Mouse (Mus musculus): ENCODE results near the gene Wdr25. TPM values are rescaled to one million over a fixed set of nuclear protein-coding genes. Genes with fewer than 3 reads are reported as not detected.

The Wdr25 gene
- polyA plus RNA-seq, 1 experiment, result 3.5 TPM

DNA sequence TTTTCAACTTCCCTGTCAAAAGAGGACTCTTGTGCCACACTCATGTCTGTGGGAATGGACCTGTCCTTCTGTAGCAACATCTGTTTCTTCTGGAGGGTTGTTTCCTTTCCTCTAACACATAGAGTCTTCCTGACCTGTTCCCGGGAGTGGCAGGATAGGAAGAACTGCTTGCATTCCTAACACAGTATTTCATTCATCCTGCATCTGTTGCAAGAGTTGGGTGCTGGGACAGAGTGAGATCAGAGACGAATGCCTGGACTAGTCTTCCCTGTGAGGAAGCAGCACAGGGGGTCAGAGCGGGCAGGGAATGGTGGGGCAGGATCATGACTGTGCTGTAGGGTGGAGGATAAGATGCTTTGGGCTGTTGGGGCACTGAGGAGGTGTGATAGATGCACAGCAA, 20.8 kb downstream of the Wdr25 start:
- Histone ChIP-seq H3K4me3 (replicated peaks; ENCODE audit: control insufficient read depth, low read depth, low read length) (no peak overlapping the region), H3K4me1 (ENCODE audit: control insufficient read depth, insufficient read depth, low read length) (peaks cover 11% of the 10 kb centered on the region), H3K27ac (ENCODE audit: control insufficient read depth, insufficient read depth, low read depth, low read length, poor library complexity) (no peak overlapping the region)
- TF ChIP-seq CTCF (IDR thresholded peaks at IDR 0.05; ENCODE audit: control insufficient read depth, insufficient read depth, low read length) (no peak), POLR2A (IDR thresholded peaks at IDR 0.05; ENCODE audit: borderline replicate concordance, control insufficient read depth, low read depth, low read length) (no peak)
- WGBS, result 45% methylated on average over 3 of the region's 3 CpGs

DNA sequence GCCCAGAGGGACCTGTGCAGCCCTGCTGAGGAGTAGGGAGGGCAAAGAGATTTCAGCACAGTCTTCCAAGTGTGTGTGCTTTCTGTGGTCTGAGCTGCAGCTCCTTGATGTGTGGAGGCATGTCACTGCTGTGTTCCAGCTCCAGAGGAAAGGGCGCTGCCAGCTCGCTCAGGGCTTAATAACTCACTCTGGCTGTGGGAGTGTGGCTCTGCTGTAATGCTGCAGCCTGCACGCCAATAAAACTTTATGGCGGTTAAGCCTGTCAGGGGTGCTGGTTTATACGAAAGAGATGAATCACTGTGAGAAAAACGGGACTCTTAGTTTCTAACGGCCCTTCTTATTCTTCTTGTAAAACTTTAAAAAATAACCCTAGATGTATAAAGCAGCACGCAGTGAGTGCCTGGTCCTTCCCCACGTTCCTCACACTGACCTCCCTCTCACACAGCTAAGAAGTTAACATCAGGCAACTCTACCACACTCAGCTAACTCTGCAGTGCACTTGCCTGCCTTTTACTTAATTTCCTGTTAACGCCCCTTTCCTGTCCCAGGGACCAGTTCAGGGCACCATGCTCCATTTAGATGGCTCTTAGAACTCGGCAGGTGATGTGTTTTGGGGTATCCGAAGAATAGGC, 21.4 kb downstream of the Wdr25 start:
- TF ChIP-seq POLR2A (IDR thresholded peaks at IDR 0.05; ENCODE audit: borderline replicate concordance, control insufficient read depth, low read depth, low read length) (no peak), CTCF (IDR thresholded peaks at IDR 0.05; ENCODE audit: control insufficient read depth, insufficient read depth, low read length) (no peak)
- 19% methylated on average over 12 of the region's 12 CpGs for WGBS
- Histone ChIP-seq H3K27ac (ENCODE audit: control insufficient read depth, insufficient read depth, low read depth, low read length, poor library complexity) (no peak overlapping the region), H3K4me3 (replicated peaks; ENCODE audit: control insufficient read depth, low read depth, low read length) (no peak overlapping the region), H3K4me1 (ENCODE audit: control insufficient read depth, insufficient read depth, low read length) (peaks cover 11% of the 10 kb centered on the region)

DNA sequence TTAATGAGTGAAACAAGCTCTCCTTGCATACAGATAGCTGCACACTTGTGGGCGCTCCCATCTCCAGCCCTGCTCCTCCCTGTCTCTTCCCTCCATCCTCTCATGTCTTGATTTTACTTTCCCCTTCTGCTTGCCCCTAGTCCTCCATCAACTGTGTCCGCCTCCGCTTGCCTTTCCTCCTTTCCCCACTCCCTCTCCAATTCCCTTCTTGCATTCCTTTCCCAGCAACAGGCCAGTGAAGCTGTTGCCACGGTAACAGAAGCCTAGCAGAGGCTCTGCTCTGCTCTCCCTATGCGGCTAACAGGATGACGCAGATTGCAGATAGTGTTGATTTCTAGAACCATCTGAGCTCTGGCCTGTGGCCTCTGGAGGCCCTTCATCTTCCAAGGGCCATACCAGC, 22.5 kb downstream of the Wdr25 start:
- 83% methylated on average over 6 of the region's 6 CpGs for WGBS
- TF ChIP-seq POLR2A (IDR thresholded peaks at IDR 0.05; ENCODE audit: borderline replicate concordance, control insufficient read depth, low read depth, low read length) (no peak), CTCF (IDR thresholded peaks at IDR 0.05; ENCODE audit: control insufficient read depth, insufficient read depth, low read length) (no peak)
- no peak overlapping the region for H3K27ac ChIP-seq (ENCODE audit: control insufficient read depth, insufficient read depth, low read depth, low read length, poor library complexity)
- peaks cover 11% of the 10 kb centered on the region for H3K4me1 ChIP-seq (ENCODE audit: control insufficient read depth, insufficient read depth, low read length)
- no peak overlapping the region for H3K4me3 ChIP-seq (replicated peaks; ENCODE audit: control insufficient read depth, low read depth, low read length)

DNA sequence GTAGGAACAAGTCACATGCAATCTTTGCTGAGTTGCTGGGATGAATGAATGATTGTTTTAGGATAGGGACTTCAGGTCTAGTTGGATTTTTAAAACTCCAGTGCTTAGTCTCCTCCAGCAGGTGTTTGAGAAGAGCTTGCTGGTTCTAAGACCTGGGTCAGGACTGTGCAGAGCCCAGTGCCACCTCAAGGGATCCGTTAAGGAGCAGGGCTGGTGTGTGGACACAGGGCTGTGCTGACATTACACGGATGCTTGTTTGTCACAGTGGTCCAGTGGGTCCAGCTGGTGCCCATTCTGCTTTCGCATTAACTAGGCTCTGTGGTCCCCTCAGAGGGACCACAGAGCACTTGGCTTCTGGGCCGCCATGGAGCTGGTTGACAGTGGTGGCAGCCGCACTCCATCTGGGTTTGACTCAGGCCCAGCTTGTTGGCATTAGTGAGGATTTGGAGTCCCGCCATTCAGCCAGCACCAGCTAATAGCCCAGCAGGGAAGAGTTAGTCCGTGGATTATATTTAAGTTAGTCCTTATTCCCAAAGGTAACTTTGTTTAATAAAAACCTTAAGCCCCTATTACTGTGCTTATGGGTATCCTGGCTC, 23.1 kb downstream of the Wdr25 start:
- Histone ChIP-seq H3K27ac (ENCODE audit: control insufficient read depth, insufficient read depth, low read depth, low read length, poor library complexity) (no peak overlapping the region), H3K4me3 (replicated peaks; ENCODE audit: control insufficient read depth, low read depth, low read length) (no peak overlapping the region), H3K4me1 (ENCODE audit: control insufficient read depth, insufficient read depth, low read length) (peaks cover 11% of the 10 kb centered on the region)
- WGBS, result 88% methylated on average over 7 of the region's 7 CpGs
- TF ChIP-seq POLR2A (IDR thresholded peaks at IDR 0.05; ENCODE audit: borderline replicate concordance, control insufficient read depth, low read depth, low read length) (no peak), CTCF (IDR thresholded peaks at IDR 0.05; ENCODE audit: control insufficient read depth, insufficient read depth, low read length) (no peak)

DNA sequence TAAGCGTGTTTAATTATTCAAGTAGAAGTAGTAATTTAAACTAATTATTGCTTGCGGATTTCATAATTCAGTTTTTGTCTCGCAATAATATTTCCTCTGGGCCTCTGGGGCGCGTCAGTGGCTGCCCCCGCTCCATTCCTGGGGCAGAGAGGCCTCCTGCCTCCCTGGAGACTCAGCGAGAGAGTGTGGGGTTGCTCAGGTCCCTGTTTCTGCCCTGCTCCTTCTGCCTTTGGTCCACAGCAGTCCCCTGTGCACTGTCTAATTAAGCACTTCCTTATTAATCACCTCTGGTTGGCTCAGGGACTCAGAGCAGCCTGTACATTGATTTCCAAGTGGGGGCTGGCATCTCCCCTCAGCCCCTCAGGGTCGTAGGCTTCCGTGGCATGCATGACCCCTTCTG, 24.1 kb downstream of the Wdr25 start:
- Histone ChIP-seq H3K4me1 (ENCODE audit: control insufficient read depth, insufficient read depth, low read length) (peaks cover 10% of the 10 kb centered on the region), H3K27ac (ENCODE audit: control insufficient read depth, insufficient read depth, low read depth, low read length, poor library complexity) (no peak overlapping the region), H3K4me3 (replicated peaks; ENCODE audit: control insufficient read depth, low read depth, low read length) (no peak overlapping the region)
- WGBS, result 48% methylated on average over 9 of the region's 9 CpGs
- TF ChIP-seq POLR2A (IDR thresholded peaks at IDR 0.05; ENCODE audit: borderline replicate concordance, control insufficient read depth, low read depth, low read length), result no peak
- no peak for TF ChIP-seq CTCF (IDR thresholded peaks at IDR 0.05; ENCODE audit: control insufficient read depth, insufficient read depth, low read length)

DNA sequence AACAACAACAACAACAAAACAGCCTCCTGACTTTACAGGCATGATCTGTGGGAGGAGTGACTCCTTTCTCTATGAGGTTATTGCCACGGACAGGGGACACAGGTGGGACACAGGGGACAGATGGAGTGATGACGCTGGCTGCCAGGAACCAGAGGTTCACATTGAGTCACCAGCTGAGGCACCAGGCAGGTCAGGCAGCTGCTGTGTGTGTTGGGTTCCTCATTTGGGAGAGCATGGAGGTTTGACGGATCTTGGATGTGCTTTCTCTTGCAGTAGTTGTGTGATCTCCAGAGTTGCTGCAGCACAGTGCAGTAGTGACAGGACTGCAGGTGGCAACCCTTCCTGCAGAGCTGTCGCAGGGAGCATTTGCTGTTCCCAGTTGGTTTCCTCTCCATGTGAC, 25.3 kb downstream of the Wdr25 start:
- WGBS, result 15% methylated on average over 4 of the region's 4 CpGs
- Histone ChIP-seq H3K4me3 (replicated peaks; ENCODE audit: control insufficient read depth, low read depth, low read length) (no peak overlapping the region), H3K4me1 (ENCODE audit: control insufficient read depth, insufficient read depth, low read length) (peaks cover 8% of the 10 kb centered on the region), H3K27ac (ENCODE audit: control insufficient read depth, insufficient read depth, low read depth, low read length, poor library complexity) (peak overlapping the region; percentile 17; the same call in 1 of the 2 replicates)
- TF ChIP-seq POLR2A (IDR thresholded peaks at IDR 0.05; ENCODE audit: borderline replicate concordance, control insufficient read depth, low read depth, low read length) (no peak), CTCF (IDR thresholded peaks at IDR 0.05; ENCODE audit: control insufficient read depth, insufficient read depth, low read length) (no peak)

DNA sequence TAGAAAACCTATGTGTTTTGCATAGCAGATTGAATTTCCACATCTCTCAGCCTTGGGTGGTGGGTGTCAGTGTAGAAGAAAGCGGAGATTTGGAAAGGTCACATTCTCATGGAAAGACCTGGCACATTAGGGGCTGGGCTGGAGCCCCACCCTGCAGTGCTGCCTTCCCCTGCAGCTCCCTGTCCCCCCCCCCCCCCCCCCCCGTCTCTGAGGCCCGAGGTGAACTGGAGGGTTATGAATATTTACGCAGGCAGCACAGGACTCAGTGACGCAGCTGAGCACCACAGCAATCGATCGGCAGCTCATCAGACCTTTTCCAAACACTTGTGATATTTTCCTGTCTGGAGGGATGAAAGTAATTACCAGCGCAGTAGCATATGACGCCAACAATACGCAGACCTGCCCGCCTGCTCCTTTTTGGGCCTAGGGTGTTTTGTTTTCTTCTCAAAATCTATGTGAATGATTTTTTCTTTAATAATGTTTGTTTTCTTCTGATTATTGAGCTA, 33.2 kb downstream of the Wdr25 start:
- H3K4me1 ChIP-seq (ENCODE audit: control insufficient read depth, insufficient read depth, low read length), result peaks cover 9% of the 10 kb centered on the region
- WGBS, result 96% methylated on average over 9 of the region's 11 CpGs

DNA sequence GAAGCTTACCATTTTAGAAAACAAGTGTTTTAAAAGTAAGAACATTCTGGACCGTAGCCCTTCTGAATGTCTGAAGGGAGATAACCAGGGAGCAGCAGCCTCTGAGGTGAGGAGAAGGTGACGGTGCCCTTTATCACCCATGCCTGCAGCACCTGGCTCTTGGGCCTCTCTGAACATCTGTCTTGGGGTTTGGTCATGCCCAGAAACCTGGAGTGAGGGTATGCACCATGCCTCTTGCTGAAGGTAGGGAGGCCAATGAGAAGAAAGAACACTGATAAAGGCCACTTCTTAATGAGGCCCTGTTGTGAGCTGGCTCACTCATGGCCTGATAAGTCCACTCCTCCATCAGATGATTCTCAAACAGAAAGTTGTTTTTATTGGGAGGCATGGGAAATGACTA, 34.8 kb downstream of the Wdr25 start:
- TF ChIP-seq POLR2A (IDR thresholded peaks at IDR 0.05; ENCODE audit: borderline replicate concordance, control insufficient read depth, low read depth, low read length), result no peak
- TF ChIP-seq CTCF (IDR thresholded peaks at IDR 0.05; ENCODE audit: control insufficient read depth, insufficient read depth, low read length), result no peak
- WGBS, result 73% methylated on average over 2 of the region's 2 CpGs
- no peak overlapping the region for H3K27ac ChIP-seq (ENCODE audit: control insufficient read depth, insufficient read depth, low read depth, low read length, poor library complexity)
- no peak overlapping the region for H3K4me3 ChIP-seq (replicated peaks; ENCODE audit: control insufficient read depth, low read depth, low read length)
- H3K4me1 ChIP-seq (ENCODE audit: control insufficient read depth, insufficient read depth, low read length), result peaks cover 11% of the 10 kb centered on the region

More for the DNA sequence above, 33.2 kb downstream of the Wdr25 start:
- no peak for TF ChIP-seq POLR2A (IDR thresholded peaks at IDR 0.05; ENCODE audit: borderline replicate concordance, control insufficient read depth, low read depth, low read length)
- TF ChIP-seq CTCF (IDR thresholded peaks at IDR 0.05; ENCODE audit: control insufficient read depth, insufficient read depth, low read length), result no peak
- H3K4me3 ChIP-seq (replicated peaks; ENCODE audit: control insufficient read depth, low read depth, low read length), result no peak overlapping the region
- no peak overlapping the region for H3K27ac ChIP-seq (ENCODE audit: control insufficient read depth, insufficient read depth, low read depth, low read length, poor library complexity)

Data from bone marrow, adult 2 months (tissue).